Mouse (Mus musculus) heart, postnatal 25 days (tissue): Measurements from ENCODE around the gene Myom1. TPM values are rescaled to one million over a fixed set of nuclear protein-coding genes. Genes with fewer than 3 reads are reported as not detected.
A peak's percentile ranks its signal among the peaks of the same experiment; 100 is the strongest.
"Not testable (repeated sequence)": the region's sequence is repeated elsewhere in the genome, so short reads cannot be mapped to it uniquely, and the experiment has no call there.

Experiments
- DNase-seq: peaks from one replicate; pipeline ENCODE4 v3.0.0; 2022; ENCODE audit warnings: low spot score
- intact Hi-C: fragments of 180-260 bp; cut with DNase I; formaldehyde crosslinking; loops from one replicate; pipeline ENCODE4 v1.15.1; 2025
- total RNA-seq, 2 experiments: library from RNA; stranded (reverse); gene quantifications; 2 replicates each; pipeline ENCODE4 v1.2.3; 2021

Gene Myom1
- total RNA-seq: 1,000 to 10,000 TPM; 1,192 to 1,218 TPM

DNA sequence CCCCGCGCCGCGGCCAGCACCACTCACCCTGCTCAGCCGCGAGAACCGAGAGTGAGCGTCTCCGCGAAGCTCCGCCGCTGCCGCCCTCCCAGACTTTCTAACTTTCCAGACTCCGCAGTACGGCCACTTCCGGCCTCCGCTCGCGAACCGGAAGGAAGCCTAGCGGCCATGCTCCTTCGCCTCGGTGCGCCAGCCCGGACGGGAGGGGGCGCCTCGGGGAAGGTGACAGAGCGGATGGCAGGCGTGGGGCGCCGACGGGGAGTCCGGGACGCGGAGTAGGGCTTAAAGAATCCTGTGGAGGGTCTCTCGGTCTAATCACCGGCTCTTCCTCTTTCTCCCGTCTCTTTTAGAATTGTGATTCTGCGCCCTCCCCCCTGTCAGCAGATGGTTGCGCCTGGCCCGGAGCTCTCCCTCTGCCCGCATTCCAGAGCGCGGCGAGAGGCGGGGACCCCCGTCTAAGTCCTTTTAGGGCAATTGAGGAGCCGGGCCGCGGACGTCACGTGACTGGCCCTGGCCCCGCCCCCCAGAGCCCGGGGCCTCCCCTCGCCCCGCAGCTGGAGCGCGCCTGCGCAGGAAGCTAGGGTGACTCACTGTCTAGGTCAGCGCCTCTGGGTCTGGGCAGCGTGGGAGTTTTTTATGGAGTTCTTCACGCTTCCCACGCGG, at the start of gene Myom1:
Gene Myom1 (plus strand): TSS at position 553 of the 663 bp plus-strand sequence.
- intact Hi-C loops: loop anchor here (5.0 kb wide), 2 partner anchors 40 to 195 kb away; no protein-coding TSS in a partner anchor
- DNase-seq: peak; percentile 99

- DNase-seq: peak; percentile 84
- intact Hi-C loops: not testable (repeated sequence)
Measured at GRCm38 (mm10) chr17:70963546-70963945, 38.9 kb upstream of the Myom1 start.

GRCm38 (mm10) chr17:70965281-70965680, 37.2 kb upstream of the Myom1 start:
- intact Hi-C loops: loop anchor here (5.0 kb wide), 3 partner anchors 33 to 533 kb away; no protein-coding TSS in a partner anchor
- DNase-seq: no peak

DNA sequence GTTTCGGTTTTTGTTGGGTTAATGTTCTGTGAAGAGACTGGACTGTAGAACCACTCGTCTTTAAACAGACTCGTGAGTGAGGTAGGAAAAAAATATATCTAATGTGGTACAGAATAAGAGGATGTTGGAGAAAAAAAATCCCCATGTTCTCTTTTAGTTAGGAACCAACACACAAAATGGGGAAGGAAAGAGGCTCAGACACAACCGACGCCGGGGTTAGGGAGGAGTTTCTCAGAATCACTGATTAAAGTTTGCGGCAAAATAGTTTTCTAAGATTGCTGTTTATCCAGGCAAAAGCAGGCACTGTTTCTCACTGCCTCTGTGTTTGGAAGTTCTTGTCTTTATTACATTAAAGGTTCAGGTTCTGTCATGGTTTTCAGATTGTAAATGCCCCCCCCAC, 36.3 kb upstream of the Myom1 start:
- intact Hi-C loops: loop anchor here (5.0 kb wide), 3 partner anchors 34 to 534 kb away; no protein-coding TSS in a partner anchor
- no peak for DNase-seq

GRCm38 (mm10) chr17:70967191-70967590, 35.2 kb upstream of the Myom1 start:
- intact Hi-C loops: loop anchor here (5.0 kb wide), 3 partner anchors 35 to 535 kb away; no protein-coding TSS in a partner anchor
- no peak for DNase-seq

DNA sequence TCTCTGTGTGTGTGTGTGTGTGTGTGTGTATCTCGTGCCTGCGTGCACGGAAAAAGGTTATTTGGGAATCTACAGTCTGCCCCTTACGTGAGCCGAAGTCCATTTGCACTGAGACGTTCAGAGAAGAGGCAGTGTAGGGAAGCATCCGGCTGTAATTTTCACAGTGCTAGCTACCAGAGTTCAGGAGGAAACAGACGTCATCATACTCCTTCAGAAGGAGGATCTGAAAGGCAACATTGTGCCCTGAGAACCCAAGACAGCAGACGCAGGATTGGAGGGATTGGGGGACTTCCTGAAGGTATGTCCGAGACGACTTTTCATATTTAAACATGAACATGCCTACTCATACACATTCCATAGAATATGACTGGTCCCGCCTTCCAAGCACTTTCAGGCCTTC, 34.8 kb upstream of the Myom1 start:
- intact Hi-C loops: loop anchor here (1.0 to 5.0 kb wide), 6 partner anchors 35 to 535 kb away; no protein-coding TSS in a partner anchor
- no peak for DNase-seq

DNA sequence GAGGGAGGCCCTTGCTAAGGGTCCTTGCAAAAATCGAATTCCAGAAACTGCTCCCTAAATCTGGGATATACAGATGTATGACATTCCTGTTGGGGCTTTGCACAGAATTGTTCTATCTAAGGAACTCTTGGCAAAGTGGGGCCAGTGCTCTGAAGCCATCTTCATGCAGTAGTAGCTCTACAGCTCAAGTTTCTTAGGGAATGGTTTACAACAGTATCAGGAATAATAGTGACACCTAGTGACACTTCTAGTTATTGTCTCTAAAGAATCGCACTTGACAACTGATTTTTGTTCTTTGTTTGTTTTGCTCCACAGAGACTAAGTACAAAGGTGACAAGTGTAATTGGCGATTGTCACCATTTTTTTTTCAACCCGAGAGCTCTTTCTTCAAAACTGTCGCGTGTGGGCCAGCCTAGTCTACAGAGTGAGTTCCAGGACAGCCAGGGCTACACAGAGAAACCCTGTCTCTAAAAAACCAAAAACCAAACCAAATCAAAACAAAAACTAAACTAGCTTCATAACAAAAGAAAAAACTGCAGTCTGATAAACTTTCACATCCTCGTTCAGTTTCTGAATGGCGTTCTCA, 33.7 kb upstream of the Myom1 start:
- intact Hi-C loops: loop anchor here (1.0 to 5.0 kb wide), 6 partner anchors 36 to 536 kb away; no protein-coding TSS in a partner anchor
- no peak for DNase-seq

GRCm38 (mm10) chr17:70971206-70971605, 31.2 kb upstream of the Myom1 start:
- intact Hi-C loops: loop anchor here (10.0 kb wide), 1 partner anchor 446 kb away; no protein-coding TSS in a partner anchor
- no peak for DNase-seq

DNA sequence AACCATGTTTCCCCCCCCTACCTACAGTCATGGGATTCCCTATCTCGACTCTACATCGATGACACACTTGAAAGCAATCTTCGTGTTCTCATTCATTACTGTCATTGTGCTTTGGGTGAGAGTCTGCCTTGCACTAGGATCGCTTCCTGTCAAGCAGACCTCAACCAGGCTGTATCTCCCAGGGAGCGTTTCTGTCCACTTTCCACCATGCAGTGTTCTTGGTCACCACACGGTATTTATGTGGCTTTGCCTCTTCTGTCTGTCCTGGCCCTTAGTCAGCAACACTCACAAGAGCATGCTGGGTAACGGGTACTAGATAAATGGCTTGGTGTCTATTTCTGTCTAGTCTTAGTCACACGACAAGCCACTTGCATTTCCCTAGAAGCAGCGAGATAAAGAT, 29.0 kb upstream of the Myom1 start:
- intact Hi-C loops: loop anchor here (10.0 kb wide), 1 partner anchor 449 kb away; no protein-coding TSS in a partner anchor
- no peak for DNase-seq

DNA sequence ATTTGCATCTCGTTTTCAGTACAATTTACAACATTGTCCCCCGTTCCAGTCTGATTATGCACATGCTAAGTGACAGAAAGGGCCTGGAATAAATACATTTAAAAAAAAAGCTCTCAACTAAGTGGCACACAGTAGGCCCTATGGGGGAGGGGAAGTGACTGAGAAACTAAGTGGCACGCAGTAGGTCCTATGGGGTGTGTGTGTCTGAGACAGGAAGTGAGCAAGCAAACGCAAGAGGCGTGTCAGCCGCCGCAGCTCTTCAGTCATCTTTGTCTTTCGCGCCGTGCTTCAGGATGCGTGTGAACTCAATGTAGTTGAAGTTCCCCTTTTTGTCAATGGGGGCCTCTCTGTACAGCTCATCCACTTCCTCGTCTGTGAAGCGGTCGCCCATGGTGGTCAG, 28.4 kb upstream of the Myom1 start:
- intact Hi-C loops: loop anchor here (10.0 kb wide), 1 partner anchor 449 kb away; no protein-coding TSS in a partner anchor
- not testable (repeated sequence) for DNase-seq

DNA sequence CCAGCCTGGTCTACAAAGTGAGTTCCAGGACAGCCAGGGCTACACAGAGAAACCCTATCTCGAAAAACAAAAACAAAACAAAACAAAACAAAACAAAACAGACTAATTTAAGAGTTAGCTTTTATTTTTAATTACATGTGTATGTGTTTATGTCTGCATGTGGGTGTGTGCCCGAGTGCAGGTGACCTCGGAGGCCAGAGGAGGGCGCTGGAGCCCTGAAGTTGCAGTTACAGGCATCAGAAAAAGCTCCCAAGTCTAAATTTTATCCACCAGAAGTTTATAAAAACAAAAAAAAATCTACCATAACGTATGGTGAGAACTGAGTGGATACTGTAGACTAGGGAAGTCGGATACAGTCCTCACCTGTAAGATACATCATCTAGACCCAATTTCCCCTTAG, 24.6 kb upstream of the Myom1 start:
- no peak for DNase-seq
- intact Hi-C loops: loop anchor here (10.0 kb wide), 1 partner anchor 453 kb away; no protein-coding TSS in a partner anchor

DNA sequence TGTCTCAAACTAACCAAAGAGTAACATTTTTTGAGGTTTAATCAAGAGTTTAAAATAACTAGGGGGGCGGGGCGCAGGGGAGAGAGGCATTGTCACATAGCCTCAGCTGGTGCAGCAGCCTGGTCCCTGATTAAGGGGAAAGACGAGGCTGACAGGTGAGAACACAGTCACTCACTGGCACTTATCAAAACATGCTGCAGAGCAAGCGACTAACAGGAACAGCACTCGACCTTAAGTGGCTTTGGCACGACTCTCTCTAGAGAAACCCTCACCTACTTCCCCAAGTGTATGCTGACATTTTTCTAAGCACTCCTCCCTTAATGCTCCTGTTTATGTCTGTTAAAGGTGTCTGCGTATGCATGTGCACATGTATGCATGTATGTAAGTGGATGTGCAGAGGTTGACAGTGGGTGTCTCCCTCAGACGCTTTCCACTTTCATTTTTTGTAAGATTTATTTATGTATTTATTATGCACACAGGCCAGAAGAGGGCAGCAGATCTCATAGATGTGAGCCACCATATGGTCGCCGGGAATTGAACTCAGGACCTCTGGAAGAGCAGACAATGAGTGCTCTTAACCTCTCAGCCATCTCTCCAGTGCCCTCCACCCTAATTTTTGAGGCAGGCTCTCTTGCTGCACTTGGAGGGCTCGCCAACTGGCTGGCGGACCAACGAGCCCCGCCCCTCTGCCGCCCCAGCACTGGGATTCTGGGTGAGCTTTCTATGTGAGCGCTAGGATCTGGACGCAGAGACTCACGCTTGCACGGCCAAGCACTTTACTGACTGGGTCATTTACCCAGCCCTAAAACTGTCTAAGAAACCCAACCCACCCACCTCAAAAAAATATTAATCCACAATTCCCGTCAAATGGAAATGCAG, 22.8 kb upstream of the Myom1 start:
- DNase-seq: no peak
- intact Hi-C loops: loop anchor here (5.0 to 10.0 kb wide), 2 partner anchors 218 to 455 kb away; no protein-coding TSS in a partner anchor

DNA sequence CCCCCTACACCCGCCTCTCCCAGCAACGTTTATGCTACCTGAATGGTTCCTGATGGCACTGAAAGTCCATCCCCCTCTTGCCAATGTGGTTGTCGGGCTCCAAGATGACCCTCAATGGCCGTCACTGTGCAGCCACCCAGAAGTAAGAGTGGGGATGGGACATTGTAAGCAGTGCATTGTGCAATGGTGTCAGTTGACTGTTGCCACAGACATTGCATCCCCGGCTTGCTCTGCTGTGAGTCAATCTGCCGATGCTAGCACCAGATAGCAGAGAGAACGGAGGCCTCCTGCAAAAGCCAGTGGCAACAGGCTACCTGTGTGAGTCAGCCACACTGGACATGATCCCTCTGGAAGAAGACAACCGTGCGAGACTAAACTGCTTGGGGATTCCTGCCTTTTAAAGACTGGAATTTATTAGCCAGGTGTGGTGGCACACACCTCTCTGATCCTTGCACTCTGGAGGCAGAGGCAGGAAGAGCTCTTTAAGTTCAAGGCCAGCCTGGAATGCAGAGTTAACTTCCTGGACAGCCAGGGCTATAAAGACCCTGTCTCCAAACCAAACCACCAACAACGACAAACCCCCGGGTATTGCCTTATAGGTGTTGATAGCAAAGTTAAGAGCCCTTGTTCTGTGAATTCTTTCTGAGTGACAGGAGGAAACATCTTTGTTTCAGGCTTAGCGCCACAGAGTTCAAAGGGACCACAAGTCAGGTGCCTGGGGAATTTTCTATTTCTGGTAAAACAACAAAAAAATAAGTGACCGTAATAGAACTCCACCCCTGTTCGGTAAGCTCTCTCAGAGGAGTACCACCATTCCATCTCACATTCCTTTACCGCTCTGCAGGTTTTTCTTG, 16.7 kb upstream of the Myom1 start:
- intact Hi-C loops: loop anchor here (5.0 kb wide), 2 partner anchors 138 to 202 kb away; no protein-coding TSS in a partner anchor
- DNase-seq: no peak

DNA sequence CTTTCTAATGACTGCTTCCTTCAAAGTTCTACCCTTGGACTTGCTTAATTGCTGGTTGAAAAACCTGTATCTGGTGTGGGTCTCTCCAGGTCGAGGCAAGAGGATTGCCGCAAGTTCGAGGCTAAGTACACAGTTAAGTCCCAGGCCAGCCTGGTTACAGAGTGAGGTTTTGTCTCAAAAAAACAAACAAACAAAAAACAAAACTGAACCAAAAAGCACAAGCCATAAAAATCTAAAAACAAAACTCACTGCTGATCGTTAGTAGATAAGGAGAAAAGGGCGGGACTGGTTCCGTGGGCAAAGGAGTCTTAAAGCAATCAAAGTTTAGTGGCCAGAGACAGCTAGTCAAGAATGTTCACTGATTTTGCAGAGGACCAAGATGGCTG, 16.1 kb upstream of the Myom1 start:
- intact Hi-C loops: loop anchor here (5.0 kb wide), 2 partner anchors 139 to 201 kb away; no protein-coding TSS in a partner anchor

DNA sequence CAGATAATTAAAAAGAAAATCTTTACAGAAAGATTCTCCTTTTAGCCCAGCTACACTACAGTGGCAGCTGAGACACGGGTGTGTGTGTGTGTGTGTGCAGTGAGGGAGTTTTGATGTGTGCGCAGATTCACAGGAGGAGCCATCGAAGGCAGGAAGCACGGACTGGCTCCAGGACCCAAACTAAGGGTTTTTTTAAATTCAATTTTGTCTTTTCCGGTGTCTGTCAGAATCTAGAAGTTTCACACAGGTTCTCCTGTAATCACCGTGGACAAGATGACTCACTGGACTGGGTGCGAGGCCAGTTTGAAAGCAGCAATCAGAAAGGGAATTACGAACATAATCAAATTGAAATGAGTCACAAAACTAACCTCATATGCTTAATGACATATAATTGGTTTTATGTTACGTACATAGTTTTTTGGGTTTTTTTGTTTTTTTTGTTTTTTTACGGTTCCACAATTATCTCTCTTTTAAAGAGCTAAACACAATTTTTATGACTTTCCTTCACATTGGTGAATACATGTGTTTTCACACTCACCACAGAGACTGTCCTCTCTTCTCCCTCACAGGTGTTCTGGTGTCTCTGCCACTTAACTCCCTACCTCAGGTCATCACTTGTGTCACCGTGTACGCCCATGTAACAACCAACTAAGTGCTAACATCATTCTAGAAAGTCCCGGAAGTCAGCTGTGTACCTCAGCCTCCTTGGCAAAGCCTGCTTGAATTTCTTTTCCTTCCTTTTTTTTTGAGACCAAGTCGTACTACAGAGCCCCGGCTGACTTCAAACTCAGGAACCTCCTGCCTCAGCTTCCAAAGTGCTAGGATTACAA, 15.4 kb upstream of the Myom1 start:
- intact Hi-C loops: loop anchor here (5.0 kb wide), 2 partner anchors 140 to 200 kb away; no protein-coding TSS in a partner anchor
- DNase-seq: no peak

More for the DNA sequence above, 16.1 kb upstream of the Myom1 start:
- no peak for DNase-seq

DNA sequence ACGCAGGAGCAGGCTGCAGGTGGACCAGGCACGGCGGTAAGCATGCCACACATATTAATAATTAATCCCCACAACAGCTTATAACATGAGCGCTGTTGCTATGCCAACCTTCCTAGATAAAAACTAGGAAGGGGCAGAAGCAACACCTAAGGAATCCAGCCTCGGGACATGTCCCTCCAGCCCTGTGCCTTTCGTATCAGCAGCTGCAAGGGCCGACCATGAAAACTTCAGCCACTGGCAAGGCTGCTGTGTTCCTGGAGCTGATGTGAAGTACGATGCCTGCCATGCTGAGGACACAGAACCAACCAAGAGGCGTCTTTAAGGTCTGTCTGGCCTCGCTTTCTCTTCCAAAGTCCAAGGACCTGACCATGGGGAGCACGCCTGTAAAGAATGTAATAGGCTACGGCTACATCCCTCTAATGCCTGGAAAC, 14.1 kb upstream of the Myom1 start:
- no peak for DNase-seq
- intact Hi-C loops: loop anchor here (5.0 kb wide), 2 partner anchors 141 to 199 kb away; no protein-coding TSS in a partner anchor

- intact Hi-C loops: loop anchor here (5.0 kb wide), 2 partner anchors 142 to 198 kb away; no protein-coding TSS in a partner anchor
- no peak for DNase-seq
Measured at GRCm38 (mm10) chr17:70989430-70989829, 13.0 kb upstream of the Myom1 start.

DNA sequence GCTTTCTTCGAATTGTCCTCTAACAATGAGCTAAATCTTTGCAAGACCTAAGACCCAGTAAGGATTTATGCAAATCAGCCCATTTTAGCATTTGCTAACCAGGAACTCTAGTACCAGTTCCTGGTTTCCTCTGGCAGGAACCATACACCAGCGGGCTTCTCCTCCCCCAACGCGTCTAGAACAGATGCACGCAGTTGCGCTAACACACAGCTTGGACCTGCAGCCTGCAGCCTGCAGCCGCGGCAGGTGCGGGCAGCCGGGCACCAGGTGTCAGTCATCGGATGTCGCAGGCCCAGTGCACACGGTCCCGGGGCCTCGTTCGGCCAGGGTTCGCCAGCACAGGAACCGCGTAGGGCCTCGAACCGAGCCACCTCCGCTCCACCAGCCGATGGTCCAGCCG, 12.4 kb upstream of the Myom1 start:
- DNase-seq: no peak
- intact Hi-C loops: loop anchor here (5.0 kb wide), 2 partner anchors 143 to 197 kb away; no protein-coding TSS in a partner anchor
